In genomic region chr6:118649121-118649783, GRCm38 (mm10) we compare ENCODE assay signal across 25 mouse cellular contexts.
"Had no signal": no experiment of that assay in that cellular context is flagged by ENCODE, and none has a peak within 500 bp of the region (broad histone marks: within the 10 kb centered on the region; RNA-seq: fewer than 3 reads in every experiment).

No protein-coding gene starts in this region.

- H3K27me3 ChIP-seq: heart, embryonic 12.5 days; hindbrain, embryonic 13.5 days; hindbrain, embryonic 15.5 days; kidney, embryonic 15.5 days; limb, embryonic 12.5 days; liver, embryonic 13.5 days had no signal

- H3K4me3 ChIP-seq: gastrocnemius, adult 2 months; heart, embryonic 10.5 days; heart, embryonic 12.5 days; hindbrain, embryonic 13.5 days; hindbrain, embryonic 15.5 days; kidney, embryonic 15.5 days; left cerebral cortex, adult 2 months; limb, embryonic 10.5 days; limb, embryonic 12.5 days; liver, embryonic 13.5 days had no signal

- H3K4me2 ChIP-seq: heart, embryonic 12.5 days; hindbrain, embryonic 13.5 days; hindbrain, embryonic 15.5 days; kidney, embryonic 15.5 days; limb, embryonic 12.5 days; liver, embryonic 11.5 days; liver, embryonic 13.5 days had no signal

- H3K4me1 ChIP-seq: heart, embryonic 12.5 days; hindbrain, embryonic 15.5 days; kidney, embryonic 15.5 days; limb, embryonic 10.5 days; limb, embryonic 12.5 days; liver, embryonic 13.5 days had no signal

- DNase-seq: gastrocnemius, adult 2 months; gastrocnemius, postnatal 10 days; gastrocnemius, postnatal 25 days; heart, adult 18-20 months; heart, postnatal 14 days; heart, postnatal 36 days; kidney, adult 11 months; kidney, adult 2 months; kidney, adult 9 months; kidney, postnatal 10 days; kidney, postnatal 25 days; kidney, postnatal 4 days; liver; liver, embryonic 13.5 days had no signal

- ATAC-seq: hindbrain, postnatal 0 days; intestine, embryonic 16.5 days had no signal

- H3K36me3 ChIP-seq: kidney, embryonic 15.5 days; liver, embryonic 13.5 days had no signal

- H3K9ac ChIP-seq: heart, embryonic 12.5 days; hindbrain, embryonic 13.5 days; hindbrain, embryonic 15.5 days; kidney, embryonic 15.5 days; limb, embryonic 12.5 days; liver, embryonic 13.5 days had no signal

- H3K9me3 ChIP-seq: heart, embryonic 10.5 days; heart, embryonic 12.5 days; hindbrain, embryonic 13.5 days; hindbrain, embryonic 15.5 days; kidney, embryonic 15.5 days; limb, embryonic 10.5 days; limb, embryonic 12.5 days; liver, embryonic 13.5 days had no signal

- H3K27ac ChIP-seq: gastrocnemius, adult 2 months; heart, embryonic 10.5 days; hindbrain, embryonic 13.5 days; hindbrain, embryonic 15.5 days; hindbrain, postnatal 0 days; kidney, embryonic 15.5 days; left cerebral cortex, adult 2 months; limb, embryonic 10.5 days; limb, embryonic 12.5 days; liver, embryonic 13.5 days had no signal
